Comparison of ENCODE assay signal across 14 mouse cellular contexts in genomic region chr9:23453309-23453708, GRCm38 (mm10).
DNase-seq lines count a peak whose midpoint lies in the region; ATAC-seq lines count a peak whose summit lies in the region.
"Had no signal": no experiment of that assay in that cellular context is flagged by ENCODE, and none has a peak within 500 bp of the region (broad histone marks: within the 10 kb centered on the region; RNA-seq: fewer than 3 reads in every experiment).

No protein-coding gene starts in this region.

- H3K4me2 ChIP-seq in hindbrain, embryonic 13.5 days: no peak overlapping the region
- no peak overlapping the region for H3K4me2 ChIP-seq in hindbrain, embryonic 14.5 days (replicated peaks)
- H3K4me2 ChIP-seq in midbrain, embryonic 15.5 days: no peak overlapping the region
- H3K4me2 ChIP-seq in liver, embryonic 15.5 days: no peak overlapping the region
- H3K4me2 ChIP-seq in heart, embryonic 12.5 days: no peak overlapping the region
- H3K4me2 ChIP-seq: heart, embryonic 15.5 days; limb, embryonic 12.5 days had no signal

- no peak for ATAC-seq in hindbrain, embryonic 13.5 days (ENCODE audit: low FRiP score)
- no peak for ATAC-seq in hindbrain, embryonic 14.5 days (ENCODE audit: low FRiP score)
- peak; percentile 42; the same call in 1 of the 2 replicates for ATAC-seq in midbrain, embryonic 15.5 days (replicated peaks)
- peak; percentile 67 for ATAC-seq in liver, embryonic 15.5 days (ENCODE audit: insufficient read depth)
- no peak for ATAC-seq in heart, embryonic 12.5 days (ENCODE audit: insufficient number of reproducible peaks, low FRiP score)
- ATAC-seq: inflammation-experienced regulatory T-cells, adult 6 months had no signal

- no peak for DNase-seq in hindbrain, embryonic 14.5 days (ENCODE audit: low spot score)
- no peak for DNase-seq in midbrain, embryonic 10.5 days (ENCODE audit: low spot score)
- DNase-seq in urinary bladder, postnatal 25 days (ENCODE audit: low spot score): no peak
- no peak for DNase-seq in cerebellum, adult 9-10 months
- DNase-seq: adrenal gland, postnatal 36 days; cerebellum, adult 11-12 months; gastrocnemius, postnatal 36 days had no signal

- WGBS in hindbrain, embryonic 13.5 days: 57% methylated on average over 5 of the region's 5 CpGs
- 49% methylated on average over 5 of the region's 5 CpGs for WGBS in hindbrain, embryonic 14.5 days
- WGBS in midbrain, embryonic 15.5 days: 54% methylated on average over 5 of the region's 5 CpGs
- WGBS in midbrain, embryonic 10.5 days: 62% methylated on average over 5 of the region's 5 CpGs
- WGBS in liver, embryonic 15.5 days (ENCODE audit: insufficient replicate concordance): 42% methylated on average over 5 of the region's 5 CpGs
- WGBS in heart, embryonic 12.5 days: 50% methylated on average over 5 of the region's 5 CpGs

- no peaks in the 10 kb centered on the region for H3K27me3 ChIP-seq in hindbrain, embryonic 13.5 days
- H3K27me3 ChIP-seq in hindbrain, embryonic 14.5 days (ENCODE audit: control insufficient read depth, insufficient read depth, low read length): no peaks in the 10 kb centered on the region
- no peaks in the 10 kb centered on the region for H3K27me3 ChIP-seq in midbrain, embryonic 15.5 days (replicated peaks)
- no peaks in the 10 kb centered on the region for H3K27me3 ChIP-seq in midbrain, embryonic 10.5 days (ENCODE audit: low read depth, poor library complexity, severe bottlenecking)
- no peaks in the 10 kb centered on the region for H3K27me3 ChIP-seq in liver, embryonic 15.5 days
- H3K27me3 ChIP-seq in heart, embryonic 12.5 days (replicated peaks): no peaks in the 10 kb centered on the region
- H3K27me3 ChIP-seq: heart, embryonic 15.5 days had no signal

- H3K9me3 ChIP-seq in hindbrain, embryonic 13.5 days: no peaks in the 10 kb centered on the region
- no peaks in the 10 kb centered on the region for H3K9me3 ChIP-seq in hindbrain, embryonic 14.5 days (ENCODE audit: control insufficient read depth, low read length)
- H3K9me3 ChIP-seq in midbrain, embryonic 15.5 days: no peaks in the 10 kb centered on the region
- no peaks in the 10 kb centered on the region for H3K9me3 ChIP-seq in midbrain, embryonic 10.5 days (replicated peaks)
- no peaks in the 10 kb centered on the region for H3K9me3 ChIP-seq in liver, embryonic 15.5 days (replicated peaks)
- no peaks in the 10 kb centered on the region for H3K9me3 ChIP-seq in heart, embryonic 12.5 days (replicated peaks)
- H3K9me3 ChIP-seq: heart, embryonic 15.5 days; limb, embryonic 12.5 days had no signal

- H3K4me3 ChIP-seq in hindbrain, embryonic 13.5 days: no peak overlapping the region
- no peak overlapping the region for H3K4me3 ChIP-seq in hindbrain, embryonic 14.5 days (replicated peaks; ENCODE audit: low read length)
- H3K4me3 ChIP-seq in midbrain, embryonic 15.5 days: no peak overlapping the region
- H3K4me3 ChIP-seq in midbrain, embryonic 10.5 days: no peak overlapping the region
- H3K4me3 ChIP-seq in liver, embryonic 15.5 days (replicated peaks): no peak overlapping the region
- no peak overlapping the region for H3K4me3 ChIP-seq in heart, embryonic 12.5 days
- H3K4me3 ChIP-seq: heart, embryonic 15.5 days; limb, embryonic 12.5 days had no signal

- no peaks in the 10 kb centered on the region for H3K36me3 ChIP-seq in hindbrain, embryonic 13.5 days
- no peaks in the 10 kb centered on the region for H3K36me3 ChIP-seq in hindbrain, embryonic 14.5 days (replicated peaks; ENCODE audit: control insufficient read depth, insufficient read depth)
- no peaks in the 10 kb centered on the region for H3K36me3 ChIP-seq in midbrain, embryonic 15.5 days (replicated peaks)
- H3K36me3 ChIP-seq in midbrain, embryonic 10.5 days: no peaks in the 10 kb centered on the region
- H3K36me3 ChIP-seq in liver, embryonic 15.5 days (replicated peaks): no peaks in the 10 kb centered on the region
- no peaks in the 10 kb centered on the region for H3K36me3 ChIP-seq in heart, embryonic 12.5 days
- H3K36me3 ChIP-seq: heart, embryonic 15.5 days; limb, embryonic 12.5 days had no signal

- H3K9ac ChIP-seq in hindbrain, embryonic 13.5 days: no peak overlapping the region
- H3K9ac ChIP-seq in hindbrain, embryonic 14.5 days: no peak overlapping the region
- no peak overlapping the region for H3K9ac ChIP-seq in midbrain, embryonic 15.5 days
- H3K9ac ChIP-seq in liver, embryonic 15.5 days: no peak overlapping the region
- H3K9ac ChIP-seq in heart, embryonic 12.5 days: no peak overlapping the region
- H3K9ac ChIP-seq: heart, embryonic 15.5 days; limb, embryonic 12.5 days had no signal

- H3K4me1 ChIP-seq in hindbrain, embryonic 13.5 days (replicated peaks): no peaks in the 10 kb centered on the region
- no peaks in the 10 kb centered on the region for H3K4me1 ChIP-seq in hindbrain, embryonic 14.5 days (replicated peaks; ENCODE audit: control insufficient read depth, insufficient read depth, low read length)
- H3K4me1 ChIP-seq in midbrain, embryonic 15.5 days: no peaks in the 10 kb centered on the region
- H3K4me1 ChIP-seq in midbrain, embryonic 10.5 days: no peaks in the 10 kb centered on the region
- H3K4me1 ChIP-seq in liver, embryonic 15.5 days (replicated peaks): 0 out of 2 replicates have a peak, but pooled peaks cover 2% of the 10 kb centered on the region
- no peaks in the 10 kb centered on the region for H3K4me1 ChIP-seq in heart, embryonic 12.5 days (replicated peaks)
- H3K4me1 ChIP-seq: heart, embryonic 15.5 days had no signal

- H3K27ac ChIP-seq in hindbrain, embryonic 13.5 days: 0 out of 2 replicates have a peak overlapping the region, but pooled peaks have one; percentile 48
- no peak overlapping the region for H3K27ac ChIP-seq in hindbrain, embryonic 14.5 days
- H3K27ac ChIP-seq in midbrain, embryonic 15.5 days: no peak overlapping the region
- no peak overlapping the region for H3K27ac ChIP-seq in midbrain, embryonic 10.5 days (replicated peaks)
- no peak overlapping the region for H3K27ac ChIP-seq in liver, embryonic 15.5 days (replicated peaks)
- H3K27ac ChIP-seq in heart, embryonic 12.5 days (ENCODE audit: poor library complexity, severe bottlenecking): no peak overlapping the region
- H3K27ac ChIP-seq: heart, embryonic 15.5 days; limb, embryonic 12.5 days had no signal

Comparison
In these comparisons a context has a peak if more than half of its experiments do, and no peak if none do; other contexts are left out.
1. ATAC-seq: peak in midbrain, embryonic 15.5 days (single experiment) and liver, embryonic 15.5 days (single experiment); none in hindbrain, embryonic 13.5 days (single experiment), hindbrain, embryonic 14.5 days (single experiment) and heart, embryonic 12.5 days (single experiment).